Mouse (Mus musculus): ENCODE results near the gene Hapln2. TPM values are rescaled to one million over a fixed set of nuclear protein-coding genes. Genes with fewer than 3 reads are reported as not detected.

Gene Hapln2
- polyA plus RNA-seq (2012; rRNA removed) = not detected in 2 replicates

GRCm38 (mm10) chr3:88027434-88028186, at the start of gene Hapln2:
Hapln2 (minus strand) TSS chr3:88027583.

GRCm38 (mm10) chr3:88057902-88058696, 30.7 kb upstream of the Hapln2 start, which contains the start of gene Naxe:
Naxe (minus strand) TSS chr3:88058495.

GRCm38 (mm10) chr3:88042661-88043421, 15.5 kb upstream of the Hapln2 start, which contains the start of gene Gpatch4:
Gpatch4 (plus strand) TSS chr3:88043108.

GRCm38 (mm10) chr3:88000181-88000580, 27.2 kb downstream of the Hapln2 start, which contains the start of gene Bcan:
Bcan (minus strand) TSS chr3:88000230.

Other genes starting within 250 kb of the Hapln2 start
- gene Ntrk1, start 232.4 kb downstream of the Hapln2 start, polyA plus RNA-seq (2012; rRNA removed) = 0.10 and 0.25 TPM in 2 replicates
- 5.6 and 11.1 TPM in 2 replicates for gene Insrr, start 230.6 kb downstream of the Hapln2 start, polyA plus RNA-seq (2012; rRNA removed)
- 33.1 and 38.2 TPM in 2 replicates for gene Pear1, start 203.3 kb downstream of the Hapln2 start, polyA plus RNA-seq (2012; rRNA removed)
- 0.86 TPM in 2 replicates for gene Sh2d2a, start 180.8 kb downstream of the Hapln2 start, polyA plus RNA-seq (2012; rRNA removed)
- gene Prcc, start 142.0 kb downstream of the Hapln2 start, polyA plus RNA-seq (2012; rRNA removed) = 28.8 and 34.8 TPM in 2 replicates
- 71.1 and 78.8 TPM in 2 replicates for gene Hdgf, start 121.3 kb downstream of the Hapln2 start, polyA plus RNA-seq (2012; rRNA removed)
- 30.3 and 34.7 TPM in 2 replicates for gene Mrpl24, start 108.1 kb downstream of the Hapln2 start, polyA plus RNA-seq (2012; rRNA removed)
- 8.5 and 10.1 TPM in 2 replicates for gene Isg20l2, start 97.3 kb downstream of the Hapln2 start, polyA plus RNA-seq (2012; rRNA removed)
- gene Rrnad1, start 96.9 kb downstream of the Hapln2 start, polyA plus RNA-seq (2012; rRNA removed) = 28.7 and 33.5 TPM in 2 replicates
- gene Crabp2, start 78.9 kb downstream of the Hapln2 start, polyA plus RNA-seq (2012; rRNA removed) = not detected in 2 replicates
- gene Nes, start 56.5 kb downstream of the Hapln2 start, polyA plus RNA-seq (2012; rRNA removed) = 1.5 and 1.6 TPM in 2 replicates
- 1.8 and 2.2 TPM in 2 replicates for gene Bcan, start 27.4 kb downstream of the Hapln2 start, polyA plus RNA-seq (2012; rRNA removed)
- 2.9 and 3.4 TPM in 2 replicates for gene Gpatch4, start 15.5 kb upstream of the Hapln2 start, polyA plus RNA-seq (2012; rRNA removed)
- gene Naxe, start 30.9 kb upstream of the Hapln2 start, polyA plus RNA-seq (2012; rRNA removed) = 60.6 and 65.0 TPM in 2 replicates
- gene Ttc24, start 50.7 kb upstream of the Hapln2 start, polyA plus RNA-seq (2012; rRNA removed) = not detected in 2 replicates
- gene Iqgap3, start 54.4 kb upstream of the Hapln2 start, polyA plus RNA-seq (2012; rRNA removed) = 14.6 and 15.6 TPM in 2 replicates
- gene Mef2d, start 114.8 kb upstream of the Hapln2 start, polyA plus RNA-seq (2012; rRNA removed) = 96.8 and 113 TPM in 2 replicates
- gene Rhbg, start 227.1 kb upstream of the Hapln2 start, polyA plus RNA-seq (2012; rRNA removed) = 3.8 and 7.4 TPM in 2 replicates

Data from colon, adult 2 months (tissue).